Mouse (Mus musculus): ENCODE data around the gene Luc7l3.
A peak's percentile ranks its signal among the peaks of the same experiment; 100 is the strongest.
"Not testable (repeated sequence)": the region's sequence is repeated elsewhere in the genome, so short reads cannot be mapped to it uniquely, and the experiment has no call there.

The Luc7l3 gene

DNA sequence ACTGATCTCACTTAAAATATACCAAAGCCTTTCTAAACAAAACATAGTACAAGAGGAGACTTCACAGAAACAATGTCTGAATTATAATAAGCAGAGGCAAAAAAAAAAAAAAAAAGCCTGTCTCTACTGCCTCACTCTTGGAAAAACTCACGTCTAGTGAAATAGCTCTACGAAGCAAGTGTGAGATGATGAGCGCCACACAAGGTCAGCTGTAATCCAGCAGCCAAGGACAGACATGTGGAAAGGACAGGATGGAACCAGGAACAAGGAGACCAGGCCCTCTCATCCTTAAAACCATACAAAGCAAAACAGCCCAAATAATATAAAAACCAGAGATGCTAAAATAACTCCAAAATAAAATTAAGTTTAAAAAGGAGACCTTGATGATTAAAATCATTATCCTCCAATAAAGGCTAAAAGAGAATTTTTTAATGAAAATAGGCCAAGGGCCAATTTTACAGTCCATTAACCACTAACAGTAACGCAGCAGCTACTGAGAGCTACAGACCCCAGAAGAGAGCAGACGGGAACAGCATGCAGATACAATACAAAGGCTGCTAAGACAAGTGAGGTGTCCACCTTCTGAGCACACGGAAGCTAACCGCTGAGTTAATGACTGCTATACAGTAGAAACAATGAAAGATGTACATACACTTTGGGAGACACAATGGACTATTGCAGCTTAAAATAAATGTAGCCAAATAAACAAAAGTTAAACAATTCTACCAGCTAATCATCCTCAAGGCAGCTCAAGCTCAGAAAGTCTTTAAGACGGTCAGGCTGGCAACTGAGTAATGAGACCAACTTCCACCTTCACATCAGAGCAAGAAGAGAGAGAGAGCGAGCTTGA, 26.6 kb downstream of the Luc7l3 start:
- DNase-seq (ENCODE audit: low spot score in 2 of 2): no peak

- no peak for DNase-seq (ENCODE audit: low spot score in 2 of 2)
Observed at GRCm38 (mm10) chr11:94290062-94290740, 31.6 kb downstream of the Luc7l3 start.

DNA sequence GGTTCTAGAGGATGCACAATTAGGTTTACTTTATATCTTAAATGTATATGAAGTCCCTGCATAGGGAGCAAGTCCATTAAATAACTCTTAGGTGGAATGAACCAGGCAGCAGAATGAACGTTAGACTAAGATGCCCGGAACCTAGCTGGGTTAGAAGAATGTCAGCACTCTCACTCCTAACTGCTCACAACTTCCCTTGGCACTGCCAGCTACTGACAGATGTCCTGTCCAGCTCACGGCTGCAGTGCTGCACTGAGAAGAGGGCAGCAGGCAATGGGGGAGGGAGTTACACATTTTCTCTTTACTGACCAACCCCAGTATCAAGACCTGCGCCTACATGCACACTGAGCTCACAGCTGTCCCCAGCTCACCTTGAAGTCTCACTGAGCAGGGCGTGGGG, 34.7 kb downstream of the Luc7l3 start:
- DNase-seq (ENCODE audit: low spot score in 2 of 2): no peak

GRCm38 (mm10) chr11:94285886-94286574, 35.8 kb downstream of the Luc7l3 start:
- no peak for DNase-seq (ENCODE audit: low spot score in 2 of 2)

DNA sequence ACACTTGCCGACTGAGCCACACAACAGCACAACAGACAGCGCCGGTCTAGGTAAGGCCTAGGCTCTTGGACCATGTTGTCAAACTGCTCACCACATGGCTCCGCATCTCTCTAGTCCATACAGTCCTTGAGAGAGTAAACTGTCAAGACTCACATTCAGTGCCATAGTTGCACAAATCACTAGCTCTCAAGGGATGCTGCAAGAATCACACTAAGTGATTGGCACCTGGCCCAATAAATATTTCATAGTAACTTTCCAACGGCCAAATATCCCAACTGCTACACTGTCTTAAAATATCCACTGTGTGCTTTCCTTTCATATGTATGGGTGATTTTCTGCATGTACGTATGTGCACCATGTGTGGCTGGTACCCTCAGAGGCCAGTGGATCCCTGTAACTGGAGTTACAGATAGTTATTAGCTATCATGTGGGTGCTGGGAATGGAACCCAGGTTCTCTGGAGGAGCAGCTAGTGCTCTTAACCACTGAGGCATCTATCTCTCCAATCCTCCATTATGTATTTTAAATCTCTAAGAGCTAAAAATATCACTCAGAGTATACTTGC, 38.2 kb downstream of the Luc7l3 start:
- DNase-seq (ENCODE audit: low spot score in 2 of 2): no peak

- DNase-seq (ENCODE audit: low spot score in 2 of 2): no peak
Observed at GRCm38 (mm10) chr11:94282291-94282690, 39.5 kb downstream of the Luc7l3 start.

- no peak for DNase-seq (ENCODE audit: low spot score in 2 of 2)
Observed at GRCm38 (mm10) chr11:94281199-94282181, 40.3 kb downstream of the Luc7l3 start, which contains the start of gene Gm21885. Gm21885 (plus strand) TSS chr11:94281873.

GRCm38 (mm10) chr11:94276869-94277337, 44.9 kb downstream of the Luc7l3 start:
- peak; percentile 94 to 96 for DNase-seq (ENCODE audit: low spot score in 2 of 2)

- no peak for DNase-seq (ENCODE audit: low spot score in 2 of 2)
Observed at GRCm38 (mm10) chr11:94275686-94276085, 46.1 kb downstream of the Luc7l3 start.

DNA sequence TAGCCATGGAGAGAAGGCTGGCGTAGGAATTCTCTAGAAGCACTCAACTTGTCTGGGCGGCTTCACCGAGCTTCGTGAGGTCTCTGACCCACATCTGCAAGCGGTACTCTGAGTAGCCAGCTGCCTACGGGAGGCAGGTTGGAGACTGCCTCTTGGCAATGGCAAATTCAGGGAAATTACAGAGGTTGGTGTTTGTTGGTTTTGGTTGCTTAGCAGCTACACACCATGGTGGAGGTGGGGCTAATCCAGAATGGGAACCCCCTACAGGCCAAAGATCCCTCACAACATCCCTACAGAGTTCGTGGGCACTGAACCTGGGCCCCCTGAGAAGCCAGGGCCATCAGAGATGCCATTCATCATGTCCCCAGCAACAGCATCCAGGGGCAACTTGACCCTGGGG, 46.6 kb downstream of the Luc7l3 start:
- DNase-seq (ENCODE audit: low spot score in 2 of 2): no peak

DNA sequence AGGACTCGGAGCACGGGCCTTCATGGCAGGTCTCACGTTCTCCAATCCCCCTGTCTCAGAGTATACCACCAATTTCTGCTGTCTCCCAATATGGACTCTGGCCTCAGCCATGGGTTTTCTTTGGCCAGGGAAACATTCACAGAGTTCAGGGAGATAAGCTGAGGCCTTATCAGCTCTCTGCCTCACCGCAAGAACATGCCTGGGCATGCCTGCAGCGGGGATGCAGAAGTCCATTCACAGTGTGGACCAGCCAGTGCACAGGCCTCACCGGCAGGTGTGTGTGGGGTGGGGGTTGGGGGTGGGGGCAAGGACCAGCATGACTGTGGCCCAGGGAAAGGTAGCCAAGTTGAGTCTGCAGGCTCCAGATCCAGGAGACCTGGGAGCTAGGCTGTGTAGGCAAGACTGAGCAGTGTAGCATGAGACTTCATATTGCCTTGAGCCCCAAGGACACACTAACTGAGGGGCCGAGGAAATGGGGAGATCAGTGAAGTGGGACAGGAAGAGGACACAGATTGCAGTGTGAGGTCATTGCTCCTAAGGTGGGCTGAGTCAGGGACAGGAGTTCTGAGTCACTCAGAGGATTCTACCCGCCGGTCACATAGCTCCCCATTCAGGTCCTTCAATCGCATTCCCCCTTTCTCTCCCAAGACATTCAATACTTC, 47.5 kb downstream of the Luc7l3 start:
- no peak for DNase-seq (ENCODE audit: low spot score in 2 of 2)

- no peak for DNase-seq (ENCODE audit: low spot score in 2 of 2)
Observed at GRCm38 (mm10) chr11:94272960-94273927, 48.5 kb downstream of the Luc7l3 start.

- DNase-seq (ENCODE audit: low spot score in 2 of 2): no peak
Observed at GRCm38 (mm10) chr11:94271015-94271414, 50.8 kb downstream of the Luc7l3 start.

GRCm38 (mm10) chr11:94269906-94270305, 51.9 kb downstream of the Luc7l3 start:
- no peak for DNase-seq (ENCODE audit: low spot score in 2 of 2)

DNA sequence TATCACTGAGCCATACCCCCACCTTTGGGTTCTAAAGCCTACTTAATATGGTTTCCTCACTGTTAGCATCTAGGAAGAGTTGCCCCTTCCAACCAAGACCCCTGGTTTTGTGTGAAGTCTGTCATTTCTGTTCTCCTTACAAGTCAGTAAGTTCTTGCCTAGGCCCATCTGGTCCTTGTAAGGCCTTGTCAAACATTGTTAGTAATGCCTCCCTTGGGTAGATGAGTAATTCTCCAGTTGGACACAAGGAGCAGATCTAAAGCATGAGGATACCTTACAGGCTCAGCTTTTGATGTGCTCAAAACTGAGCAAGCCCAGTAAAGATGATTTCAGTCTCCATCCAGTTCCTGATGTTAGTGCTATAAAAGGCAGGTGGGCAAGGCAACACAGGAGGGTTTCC, 53.0 kb downstream of the Luc7l3 start:
- no peak for DNase-seq (ENCODE audit: low spot score in 2 of 2)

- not testable (repeated sequence) for DNase-seq (ENCODE audit: low spot score in 2 of 2)
Observed at GRCm38 (mm10) chr11:94266155-94266554, 55.6 kb downstream of the Luc7l3 start.

DNA sequence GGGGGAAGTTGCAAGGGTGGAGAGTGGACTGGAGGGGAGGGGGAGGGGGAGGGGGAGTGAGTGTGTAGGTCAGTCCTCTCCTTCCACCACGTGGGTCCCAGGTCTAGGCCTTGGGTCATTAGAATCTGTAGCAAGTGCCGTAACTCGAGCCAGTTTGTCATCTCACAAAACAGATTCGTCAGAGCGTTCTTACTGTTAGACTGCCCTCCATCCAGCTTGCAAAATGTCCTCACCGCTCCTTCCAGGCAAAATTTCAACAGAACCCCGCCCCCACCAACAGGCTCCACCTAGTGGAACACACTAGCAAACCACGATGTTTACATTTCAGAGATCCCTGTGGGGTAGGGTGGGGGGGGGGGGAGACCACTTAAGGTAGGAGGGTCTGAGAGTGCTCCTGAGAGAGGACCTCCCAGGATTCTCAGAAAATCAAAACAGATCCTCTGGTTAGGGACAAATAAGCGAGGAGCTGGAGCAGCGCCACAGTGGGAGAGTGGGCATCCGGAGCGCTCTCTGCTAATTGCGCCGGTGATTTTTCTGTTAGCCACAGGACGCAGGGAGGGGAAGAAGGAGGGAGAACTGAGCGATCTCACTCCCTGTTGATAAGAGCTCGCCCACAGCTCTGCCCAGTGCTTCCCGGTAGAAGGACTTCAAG, 56.5 kb downstream of the Luc7l3 start:
- DNase-seq (ENCODE audit: low spot score in 2 of 2): peak; percentile 58 to 63

GRCm38 (mm10) chr11:94261585-94262370, 60.0 kb downstream of the Luc7l3 start:
- DNase-seq (ENCODE audit: low spot score in 2 of 2): no peak

Data from right cerebral cortex, adult 2 months (tissue).